Mouse (Mus musculus) E14TG2a.4 (cell line): ENCODE measurements around the gene Myof.

ENCODE experiments used
- CTCF ChIP-seq: conservative IDR thresholded peaks from 2 replicates; pipeline ENCODE4 v1.5.1; 2014; ENCODE audit warnings: low read length
- NANOG ChIP-seq: IDR thresholded peaks from 2 replicates; pipeline ENCODE4 v1.6.1; 2014; ENCODE audit warnings: borderline replicate concordance, low read length, mixed read lengths
- POU5F1 ChIP-seq: IDR thresholded peaks from 2 replicates; pipeline ENCODE4 v1.6.1; 2014; ENCODE audit warnings: low read length, borderline replicate concordance

GRCm38 (mm10) chr19:37932198-37932597, 111.2 kb downstream of the Myof start:
- TF ChIP-seq CTCF (no peak), NANOG (no peak), POU5F1 (no peak)
